Mouse (Mus musculus) forebrain, embryonic 13.5 days (tissue): ENCODE results near the gene Gm26558. TPM values are rescaled to one million over a fixed set of nuclear protein-coding genes. Genes with fewer than 3 reads are reported as not detected.

Source experiments
- ATAC-seq: fragments of 200-750 bp; cut with Nextera tagmentation; 2 replicates; pipeline ENCODE4 v1.8.0; 2017
- H3K27ac ChIP-seq: fragments of 300-500 bp; sonication (generic); 2 replicates; pipeline ENCODE4 v1.5.1; 2015; ENCODE audit warnings: inconsistent platforms, mild to moderate bottlenecking, moderate library complexity
- H3K27me3 ChIP-seq: fragments of 300-500 bp; sonication (generic); 2 replicates; pipeline ENCODE4 v1.6.1; 2015; ENCODE audit warnings: mild to moderate bottlenecking, inconsistent platforms
- H3K36me3 ChIP-seq: fragments of 300-500 bp; sonication (generic); 2 replicates; pipeline ENCODE4 v1.6.1; 2015; ENCODE audit warnings: mild to moderate bottlenecking, inconsistent platforms; ENCODE audit not compliant: poor library complexity, severe bottlenecking
- H3K4me1 ChIP-seq: fragments of 300-500 bp; sonication (generic); 2 replicates; pipeline ENCODE4 v1.6.1; 2015; ENCODE audit warnings: inconsistent platforms
- H3K4me2 ChIP-seq: fragments of 300-500 bp; sonication (generic); 2 replicates; pipeline ENCODE4 v1.6.1; 2015; ENCODE audit warnings: inconsistent platforms, mild to moderate bottlenecking, moderate library complexity
- H3K4me3 ChIP-seq: fragments of 300-500 bp; sonication (generic); 2 replicates; pipeline ENCODE4 v1.5.1; 2015; ENCODE audit warnings: mild to moderate bottlenecking, inconsistent platforms
- H3K9ac ChIP-seq: fragments of 300-500 bp; sonication (generic); 2 replicates; pipeline ENCODE4 v1.6.1; 2015; ENCODE audit warnings: mild to moderate bottlenecking, inconsistent platforms
- H3K9me3 ChIP-seq: fragments of 300-500 bp; sonication (generic); replicated peaks from 2 replicates; pipeline ENCODE4 v1.6.1; 2016; ENCODE audit warnings: inconsistent platforms
- whole genome bisulfite sequencing: fragments of 180-500 bp; shearing (Covaris S2); methylation state at CpG from one replicate; pipeline ENCODE4 v1.1.7; 2015; 5-methylcytosine and 5-hydroxymethylcytosine counted together
- polyA plus RNA-seq: library from polyadenylated mRNA; unstranded; fragments of >200 nt; fragmentation: Nextera tagmentation; extraction: Ambion mirVana; gene quantifications from 2 replicates; pipeline ENCODE4 v1.2.1, GENCODE M21; 2015

The Gm26558 gene
- polyA plus RNA-seq, 1 experiment from 2014 or later, result 2.9 TPM

DNA sequence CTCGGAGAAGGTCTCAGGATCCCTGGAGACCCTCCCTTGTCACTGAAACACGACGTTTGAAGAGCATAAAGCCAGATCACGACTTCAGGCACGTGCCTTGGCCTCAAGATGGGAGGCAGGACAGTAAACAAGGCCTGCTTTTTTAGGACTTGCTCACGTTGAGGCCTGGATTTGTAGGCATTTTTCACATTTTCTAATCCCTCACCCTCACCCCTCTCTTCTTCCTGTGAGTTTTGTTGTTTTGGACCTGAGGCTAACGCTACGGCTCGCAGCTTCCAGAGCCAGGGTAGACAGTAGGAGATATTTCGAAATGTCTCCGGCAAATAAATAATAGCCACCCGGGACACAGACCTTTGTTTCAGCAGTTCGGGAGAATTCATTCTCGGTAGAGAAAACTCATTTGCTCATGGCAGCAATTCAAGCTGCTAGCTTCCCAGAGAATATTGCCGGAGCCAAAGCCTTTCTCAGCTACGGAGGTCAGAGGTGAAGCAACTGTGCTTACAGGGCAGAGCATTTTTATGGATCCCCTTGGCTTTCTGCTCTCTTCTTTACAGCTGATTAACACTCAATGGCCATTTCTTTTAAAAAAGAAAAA, 18.8 kb downstream of the Gm26558 start:
- Histone ChIP-seq H3K4me2 (no peak overlapping the region), H3K27me3 (no peaks in the 10 kb centered on the region), H3K9ac (no peak overlapping the region), H3K4me1 (peaks cover 7% of the 10 kb centered on the region), H3K4me3 (no peak overlapping the region), H3K27ac (peak overlapping the region; percentile 11), H3K9me3 (no peaks in the 10 kb centered on the region), H3K36me3 (no peaks in the 10 kb centered on the region)
- 39% methylated on average over 16 of the region's 16 CpGs for WGBS
- ATAC-seq, result no peak

- Histone ChIP-seq H3K4me3 (no peak overlapping the region), H3K4me1 (peaks cover 7% of the 10 kb centered on the region), H3K36me3 (no peaks in the 10 kb centered on the region), H3K9ac (no peak overlapping the region), H3K27ac (no peak overlapping the region), H3K9me3 (no peaks in the 10 kb centered on the region; the same call in 1 of the 2 replicates), H3K27me3 (no peaks in the 10 kb centered on the region), H3K4me2 (no peak overlapping the region)
- no peak for ATAC-seq
Observed at GRCm38 (mm10) chr2:70640968-70641367, 20.9 kb downstream of the Gm26558 start.

- Histone ChIP-seq H3K9ac (no peak overlapping the region), H3K4me3 (no peak overlapping the region), H3K4me2 (no peak overlapping the region), H3K27me3 (no peaks in the 10 kb centered on the region), H3K27ac (no peak overlapping the region), H3K9me3 (no peaks in the 10 kb centered on the region; the same call in none of the 2 replicates), H3K36me3 (no peaks in the 10 kb centered on the region), H3K4me1 (peaks cover 10% of the 10 kb centered on the region)
- WGBS, result 93% methylated on average over 5 of the region's 5 CpGs
- no peak for ATAC-seq
Observed at GRCm38 (mm10) chr2:70634028-70634690, 27.7 kb downstream of the Gm26558 start.

DNA sequence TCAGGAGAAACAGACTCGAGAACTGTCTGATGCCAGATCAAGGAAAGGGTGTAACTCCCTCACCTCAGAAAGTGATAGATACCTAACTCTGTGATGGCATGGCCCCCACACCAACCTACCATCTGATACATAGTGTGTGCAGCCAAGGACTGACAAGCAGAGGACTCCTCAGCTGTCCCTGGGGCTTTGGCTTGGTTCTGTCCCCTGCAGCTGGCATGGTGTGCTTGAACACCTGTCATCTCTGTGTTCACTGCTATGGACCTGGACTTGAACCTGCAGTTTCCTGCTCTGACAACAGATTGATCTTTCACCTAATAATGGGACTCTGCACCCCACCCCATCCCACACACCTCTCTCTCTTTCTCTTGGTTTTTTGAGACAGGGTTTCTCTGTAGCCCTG, 29.5 kb downstream of the Gm26558 start:
- no peaks in the 10 kb centered on the region for H3K36me3 ChIP-seq
- 71% methylated on average over 1 of the region's 1 CpGs for WGBS
- H3K4me3 ChIP-seq, result no peak overlapping the region

GRCm38 (mm10) chr2:70631321-70631720, 30.6 kb downstream of the Gm26558 start:
- no peaks in the 10 kb centered on the region for H3K27me3 ChIP-seq

More for the DNA sequence above, 29.5 kb downstream of the Gm26558 start:
- H3K9me3 ChIP-seq, result no peaks in the 10 kb centered on the region; the same call in none of the 2 replicates
- ATAC-seq, result no peak
- no peak overlapping the region for H3K9ac ChIP-seq
- peaks cover 12% of the 10 kb centered on the region for H3K4me1 ChIP-seq
- H3K4me2 ChIP-seq, result no peak overlapping the region
- no peak overlapping the region for H3K27ac ChIP-seq
- no peaks in the 10 kb centered on the region for H3K27me3 ChIP-seq

GRCm38 (mm10) chr2:70629921-70630320, 32.0 kb downstream of the Gm26558 start:
- WGBS, result 68% methylated on average over 3 of the region's 3 CpGs
- H3K27ac ChIP-seq, result no peak overlapping the region

More at GRCm38 (mm10) chr2:70631321-70631720, 30.6 kb downstream of the Gm26558 start:
- 95% methylated on average over 1 of the region's 1 CpGs for WGBS
- H3K4me3 ChIP-seq, result no peak overlapping the region
- H3K36me3 ChIP-seq, result no peaks in the 10 kb centered on the region
- H3K9me3 ChIP-seq, result no peaks in the 10 kb centered on the region; the same call in none of the 2 replicates
- no peak overlapping the region for H3K27ac ChIP-seq
- no peak overlapping the region for H3K4me2 ChIP-seq
- no peak for ATAC-seq
- H3K4me1 ChIP-seq, result peaks cover 12% of the 10 kb centered on the region
- no peak overlapping the region for H3K9ac ChIP-seq

GRCm38 (mm10) chr2:70629339-70629761, 32.6 kb downstream of the Gm26558 start:
- Histone ChIP-seq H3K36me3 (no peaks in the 10 kb centered on the region), H3K9me3 (no peaks in the 10 kb centered on the region), H3K4me1 (peaks cover 12% of the 10 kb centered on the region), H3K9ac (no peak overlapping the region), H3K27ac (no peak overlapping the region), H3K27me3 (no peaks in the 10 kb centered on the region), H3K4me2 (peak overlapping the region; percentile 51), H3K4me3 (peak overlapping the region; percentile 13)
- 13% methylated on average over 10 of the region's 10 CpGs for WGBS
- ATAC-seq, result peak; percentile 89

More at GRCm38 (mm10) chr2:70629921-70630320, 32.0 kb downstream of the Gm26558 start:
- H3K36me3 ChIP-seq, result no peaks in the 10 kb centered on the region
- peak overlapping the region; percentile 51 for H3K4me2 ChIP-seq
- H3K4me1 ChIP-seq, result peaks cover 12% of the 10 kb centered on the region
- no peak overlapping the region for H3K9ac ChIP-seq
- H3K9me3 ChIP-seq, result no peaks in the 10 kb centered on the region
- H3K27me3 ChIP-seq, result no peaks in the 10 kb centered on the region
- ATAC-seq, result no peak
- H3K4me3 ChIP-seq, result no peak overlapping the region; the same call in 1 of the 2 replicates

GRCm38 (mm10) chr2:70628397-70628796, 33.5 kb downstream of the Gm26558 start:
- no peaks in the 10 kb centered on the region for H3K27me3 ChIP-seq
- H3K36me3 ChIP-seq, result no peaks in the 10 kb centered on the region
- no peak overlapping the region for H3K9ac ChIP-seq
- WGBS, result 96% methylated on average over 12 of the region's 12 CpGs
- no peak for ATAC-seq
- H3K9me3 ChIP-seq, result no peaks in the 10 kb centered on the region
- no peak overlapping the region for H3K27ac ChIP-seq
- no peak overlapping the region for H3K4me3 ChIP-seq
- peaks cover 12% of the 10 kb centered on the region for H3K4me1 ChIP-seq
- no peak overlapping the region for H3K4me2 ChIP-seq

DNA sequence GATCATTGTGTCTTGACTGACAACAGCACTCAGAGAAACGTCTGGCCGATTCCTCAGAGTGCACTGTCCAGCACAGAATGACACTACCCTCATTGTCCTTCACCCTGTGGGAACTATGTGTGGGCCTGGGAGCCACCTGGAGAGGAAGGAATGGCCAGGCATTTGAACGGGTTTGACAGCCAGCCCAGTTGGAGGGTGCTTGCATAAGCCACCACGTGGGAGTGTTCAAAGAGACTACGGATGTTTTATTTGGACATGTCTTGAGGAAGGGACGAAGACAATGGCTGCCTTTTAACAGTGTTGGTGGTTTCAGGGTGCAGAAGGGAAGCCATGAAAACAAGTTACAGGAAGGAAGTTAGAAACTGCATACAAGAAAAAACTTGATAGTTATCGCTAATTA, 36.1 kb downstream of the Gm26558 start:
- H3K4me1 ChIP-seq, result peaks cover 12% of the 10 kb centered on the region
- H3K27me3 ChIP-seq, result no peaks in the 10 kb centered on the region
- H3K9me3 ChIP-seq, result no peaks in the 10 kb centered on the region
- H3K4me2 ChIP-seq, result no peak overlapping the region
- no peak overlapping the region for H3K9ac ChIP-seq
- no peak overlapping the region for H3K27ac ChIP-seq
- H3K4me3 ChIP-seq, result no peak overlapping the region
- 77% methylated on average over 7 of the region's 7 CpGs for WGBS
- no peaks in the 10 kb centered on the region for H3K36me3 ChIP-seq
- ATAC-seq, result no peak

- no peaks in the 10 kb centered on the region for H3K27me3 ChIP-seq
- no peak overlapping the region for H3K4me3 ChIP-seq
- no peak overlapping the region for H3K27ac ChIP-seq
- H3K4me2 ChIP-seq, result no peak overlapping the region
- no peaks in the 10 kb centered on the region for H3K4me1 ChIP-seq
- ATAC-seq, result no peak
- H3K9me3 ChIP-seq, result no peaks in the 10 kb centered on the region
- no peak overlapping the region for H3K9ac ChIP-seq
- 72% methylated on average over 4 of the region's 4 CpGs for WGBS
- no peaks in the 10 kb centered on the region for H3K36me3 ChIP-seq
Observed at GRCm38 (mm10) chr2:70622244-70622643, 39.7 kb downstream of the Gm26558 start.

GRCm38 (mm10) chr2:70620225-70620624, 41.7 kb downstream of the Gm26558 start:
- Histone ChIP-seq H3K36me3 (no peaks in the 10 kb centered on the region), H3K9ac (no peak overlapping the region), H3K4me2 (no peak overlapping the region), H3K27me3 (no peaks in the 10 kb centered on the region), H3K27ac (no peak overlapping the region; the same call in 1 of the 2 replicates), H3K9me3 (no peaks in the 10 kb centered on the region), H3K4me3 (no peak overlapping the region), H3K4me1 (no peaks in the 10 kb centered on the region)
- no peak for ATAC-seq
- 10% methylated on average over 6 of the region's 6 CpGs for WGBS

DNA sequence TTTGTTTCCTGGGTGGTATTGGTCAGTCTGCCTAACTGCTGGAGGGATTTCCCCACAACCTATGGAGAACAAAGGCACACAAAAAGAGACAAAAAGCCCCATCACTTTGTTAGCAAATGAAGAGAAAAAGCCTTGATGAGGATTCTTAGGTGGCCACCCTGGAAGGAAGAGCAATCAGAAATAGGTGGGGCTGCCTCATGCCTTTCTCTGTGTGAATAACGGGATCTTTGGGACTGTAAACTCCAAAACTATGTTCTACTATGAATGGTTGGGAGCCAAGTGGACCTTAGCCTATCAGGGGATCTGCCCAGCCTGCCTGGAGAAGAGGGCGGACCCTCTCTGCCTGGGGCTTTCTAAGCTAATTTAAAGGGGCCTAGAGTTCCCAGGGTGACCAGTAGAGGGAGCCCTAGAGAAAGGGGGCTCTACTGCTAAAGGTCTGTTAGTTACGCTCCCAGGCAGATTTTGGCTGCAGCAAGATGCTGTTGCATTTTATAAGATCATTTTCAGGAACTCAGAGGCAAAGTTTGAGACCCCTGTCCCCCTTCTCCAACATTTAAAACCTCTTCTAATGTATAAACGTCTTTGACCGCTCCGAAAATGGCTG, 42.6 kb downstream of the Gm26558 start:
- no peak for ATAC-seq
- 84% methylated on average over 6 of the region's 6 CpGs for WGBS

More for the DNA sequence above, 42.6 kb downstream of the Gm26558 start:
- Histone ChIP-seq H3K4me1 (no peaks in the 10 kb centered on the region), H3K36me3 (no peaks in the 10 kb centered on the region), H3K4me3 (no peak overlapping the region), H3K9ac (no peak overlapping the region), H3K4me2 (no peak overlapping the region), H3K27me3 (no peaks in the 10 kb centered on the region), H3K27ac (no peak overlapping the region), H3K9me3 (no peaks in the 10 kb centered on the region)
